Mouse (Mus musculus) hindbrain, embryonic 15.5 days (tissue): ENCODE measurements around the gene Ctsa. TPM values are rescaled to one million over a fixed set of nuclear protein-coding genes. Genes with fewer than 3 reads are reported as not detected.
A peak's percentile ranks its signal among the peaks of the same experiment; 100 is the strongest.
"Not testable (repeated sequence)": the region's sequence is repeated elsewhere in the genome, so short reads cannot be mapped to it uniquely, and the experiment has no call there.

Experiments used
- ATAC-seq: fragments of 200-750 bp; cut with Nextera tagmentation; 2 replicates; pipeline ENCODE4 v1.8.0; 2017; ENCODE audit warnings: low read depth, moderate number of reproducible peaks, moderate TSS enrichment; ENCODE audit not compliant: low FRiP score
- H3K27ac ChIP-seq: fragments of 300-500 bp; sonication (generic); replicated peaks from 2 replicates; pipeline ENCODE4 v1.5.1; 2015; ENCODE audit warnings: mild to moderate bottlenecking, inconsistent platforms
- H3K27me3 ChIP-seq: fragments of 300-500 bp; sonication (generic); 2 replicates; pipeline ENCODE4 v1.6.1; 2015; ENCODE audit warnings: control low read depth, inconsistent platforms
- H3K36me3 ChIP-seq: fragments of 300-500 bp; sonication (generic); 2 replicates; pipeline ENCODE4 v1.6.1; 2015; ENCODE audit warnings: control low read depth, inconsistent platforms
- H3K4me1 ChIP-seq: fragments of 300-500 bp; sonication (generic); replicated peaks from 2 replicates; pipeline ENCODE4 v1.6.1; 2015; ENCODE audit warnings: control low read depth, inconsistent platforms
- H3K4me2 ChIP-seq: fragments of 300-500 bp; sonication (generic); 2 replicates; pipeline ENCODE4 v1.6.1; 2015; ENCODE audit warnings: moderate library complexity, mild to moderate bottlenecking, inconsistent platforms
- H3K4me3 ChIP-seq: fragments of 300-500 bp; sonication (generic); 2 replicates; pipeline ENCODE4 v1.5.1; 2015; ENCODE audit warnings: mild to moderate bottlenecking, inconsistent platforms
- H3K9ac ChIP-seq: fragments of 300-500 bp; sonication (generic); 2 replicates; pipeline ENCODE4 v1.6.1; 2015; ENCODE audit warnings: inconsistent platforms
- H3K9me3 ChIP-seq: fragments of 300-500 bp; sonication (generic); 2 replicates; pipeline ENCODE4 v1.6.1; 2016; ENCODE audit warnings: control low read depth, inconsistent platforms
- WGBS: fragments of 180-500 bp; shearing (Covaris S2); methylation state at CpG from one replicate; pipeline ENCODE4 v1.1.7; 2015; 5-methylcytosine and 5-hydroxymethylcytosine counted together
- polyA plus RNA-seq: library from polyadenylated mRNA; unstranded; fragments of >200 nt; fragmentation: Nextera tagmentation; extraction: Ambion mirVana; gene quantifications from 2 replicates; pipeline ENCODE4 v1.2.1, GENCODE M21; 2015

Ctsa gene
- polyA plus RNA-seq, 1 experiment from 2014 or later, result 105 TPM

DNA sequence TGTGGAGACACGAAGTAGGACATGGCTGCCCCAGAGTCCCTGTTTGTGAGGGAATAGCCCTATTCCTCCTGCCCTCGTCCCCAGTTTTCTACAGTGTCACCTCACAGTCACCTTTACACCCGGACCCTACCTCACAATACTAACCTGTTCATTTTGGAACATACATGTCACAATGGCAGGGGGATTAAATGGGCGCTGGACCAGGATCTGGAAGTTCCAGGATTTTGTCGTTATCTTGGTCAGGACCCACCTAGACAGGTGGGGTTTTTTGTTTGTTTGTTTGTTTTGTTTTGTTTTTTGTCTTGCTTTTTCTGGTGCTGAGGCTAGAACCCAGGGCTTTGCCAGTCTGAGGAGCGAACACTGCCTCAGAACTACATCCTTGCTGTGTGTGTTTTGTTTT, 4.2 kb upstream of the Ctsa start, which contains the start of gene Spata25:
Spata25 (minus strand) TSS at position 101 of the 400 bp plus-strand sequence.
- ATAC-seq, result no peak
- H3K9me3 ChIP-seq, result no peaks in the 10 kb centered on the region

DNA sequence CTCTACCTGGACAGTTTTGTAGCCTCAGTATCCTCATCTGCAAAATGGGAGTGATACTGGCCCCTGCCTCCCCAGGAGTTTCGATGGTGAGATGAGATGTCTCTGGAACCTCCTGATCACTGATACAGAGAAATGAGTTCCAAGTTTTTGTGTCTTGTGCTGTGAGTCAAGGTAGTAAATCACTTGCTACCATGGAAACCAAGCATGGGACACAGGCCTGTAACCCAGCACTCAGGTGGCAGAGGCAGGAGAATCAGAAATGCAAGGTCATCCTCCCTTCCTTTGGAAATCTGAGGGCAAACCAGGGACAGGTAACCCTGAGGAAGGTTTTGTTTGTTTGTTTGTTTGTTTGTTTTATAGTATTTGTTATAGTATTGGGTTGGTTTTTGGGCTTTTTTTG, 3.6 kb upstream of the Ctsa start:
- Histone ChIP-seq H3K4me1 (peaks cover 22% of the 10 kb centered on the region), H3K36me3 (peaks cover 26% of the 10 kb centered on the region), H3K27ac (no peak overlapping the region), H3K27me3 (no peaks in the 10 kb centered on the region), H3K9ac (no peak overlapping the region), H3K4me3 (no peak overlapping the region), H3K4me2 (no peak overlapping the region), H3K9me3 (no peaks in the 10 kb centered on the region)
- no peak for ATAC-seq
- WGBS, result 97% methylated on average over 1 of the region's 1 CpGs

More for the DNA sequence above, 4.2 kb upstream of the Ctsa start, which contains the start of gene Spata25:
- H3K4me2 ChIP-seq, result no peak within 1 kb of the TSS
- H3K36me3 ChIP-seq, result peaks cover 26% of the 10 kb centered on the region
- no peak within 1 kb of the TSS for H3K9ac ChIP-seq
- no peak within 1 kb of the TSS for H3K4me3 ChIP-seq
- H3K27ac ChIP-seq, result no peak within 1 kb of the TSS
- H3K4me1 ChIP-seq, result peaks cover 26% of the 10 kb centered on the region
- H3K27me3 ChIP-seq, result no peaks in the 10 kb centered on the region
- WGBS, result 88% methylated on average over 6 of the region's 6 CpGs

DNA sequence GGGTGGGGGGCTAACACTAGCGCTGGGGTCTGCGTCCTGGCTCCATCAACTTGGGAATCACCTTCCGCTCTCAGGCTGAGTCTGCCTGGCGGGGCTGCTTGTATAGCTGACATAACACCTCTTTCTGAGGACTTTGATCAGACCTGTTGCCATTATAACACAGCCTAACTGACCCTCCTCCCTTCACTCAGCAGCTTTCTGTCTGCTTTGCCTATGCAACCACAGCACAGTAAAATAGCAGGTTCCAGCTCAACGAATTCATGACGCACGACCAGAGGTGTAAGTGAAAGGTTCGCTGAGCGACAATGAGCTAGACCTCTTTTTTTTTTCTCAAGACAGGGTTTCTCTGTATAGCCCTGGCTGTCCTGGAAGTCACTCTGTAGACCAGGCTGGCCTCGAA, 1.6 kb upstream of the Ctsa start:
- no peak for ATAC-seq
- H3K4me2 ChIP-seq, result no peak overlapping the region

DNA sequence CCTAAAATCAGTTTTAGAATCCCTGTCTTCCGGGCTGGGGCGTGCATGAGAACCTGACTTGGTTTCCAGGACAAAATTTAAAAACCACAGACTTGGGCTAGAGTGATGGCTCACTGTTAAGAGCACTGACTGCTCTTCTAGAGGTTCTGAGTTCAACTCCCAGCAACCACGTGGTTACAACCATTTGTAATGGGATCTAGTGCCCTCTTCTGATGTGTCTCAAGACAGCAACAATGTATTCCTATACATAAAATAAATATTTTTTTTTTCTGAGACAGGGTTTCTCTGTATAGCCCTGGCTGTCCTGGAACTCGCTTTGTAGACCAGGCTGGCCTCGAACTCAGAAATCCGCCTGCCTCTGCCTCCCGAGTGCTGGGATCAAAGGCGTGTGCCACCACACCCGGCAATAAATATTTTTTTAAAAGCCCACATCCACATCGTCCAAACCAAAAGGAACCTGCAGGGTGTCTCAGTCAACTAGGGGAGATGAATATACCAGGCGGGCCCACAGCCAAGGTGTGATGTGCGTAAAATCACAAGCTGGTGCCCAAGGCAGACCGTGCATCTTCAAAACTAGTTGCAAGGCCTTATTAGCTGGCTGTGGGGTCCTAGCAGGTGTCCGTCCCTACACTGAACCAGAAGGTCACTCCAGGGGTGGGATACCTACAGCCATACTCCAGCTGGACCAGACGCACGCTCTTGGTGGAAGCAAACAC, 483 bp upstream of the Ctsa start:
- Histone ChIP-seq H3K9ac (peak overlapping the region; percentile 66), H3K4me3 (peak overlapping the region; percentile 66), H3K9me3 (no peaks in the 10 kb centered on the region), H3K36me3 (peaks cover 13% of the 10 kb centered on the region), H3K4me1 (peaks cover 24% of the 10 kb centered on the region), H3K27me3 (no peaks in the 10 kb centered on the region), H3K4me2 (peak overlapping the region; percentile 99), H3K27ac (peak overlapping the region; percentile 82)
- no peak for ATAC-seq
- 57% methylated on average over 16 of the region's 16 CpGs for WGBS

More for the DNA sequence above, 1.6 kb upstream of the Ctsa start:
- H3K27me3 ChIP-seq, result no peaks in the 10 kb centered on the region
- WGBS, result 85% methylated on average over 10 of the region's 10 CpGs
- peaks cover 16% of the 10 kb centered on the region for H3K36me3 ChIP-seq
- no peak overlapping the region for H3K9ac ChIP-seq
- H3K27ac ChIP-seq, result no peak overlapping the region
- no peak overlapping the region for H3K4me3 ChIP-seq
- peaks cover 29% of the 10 kb centered on the region for H3K4me1 ChIP-seq
- no peaks in the 10 kb centered on the region for H3K9me3 ChIP-seq

DNA sequence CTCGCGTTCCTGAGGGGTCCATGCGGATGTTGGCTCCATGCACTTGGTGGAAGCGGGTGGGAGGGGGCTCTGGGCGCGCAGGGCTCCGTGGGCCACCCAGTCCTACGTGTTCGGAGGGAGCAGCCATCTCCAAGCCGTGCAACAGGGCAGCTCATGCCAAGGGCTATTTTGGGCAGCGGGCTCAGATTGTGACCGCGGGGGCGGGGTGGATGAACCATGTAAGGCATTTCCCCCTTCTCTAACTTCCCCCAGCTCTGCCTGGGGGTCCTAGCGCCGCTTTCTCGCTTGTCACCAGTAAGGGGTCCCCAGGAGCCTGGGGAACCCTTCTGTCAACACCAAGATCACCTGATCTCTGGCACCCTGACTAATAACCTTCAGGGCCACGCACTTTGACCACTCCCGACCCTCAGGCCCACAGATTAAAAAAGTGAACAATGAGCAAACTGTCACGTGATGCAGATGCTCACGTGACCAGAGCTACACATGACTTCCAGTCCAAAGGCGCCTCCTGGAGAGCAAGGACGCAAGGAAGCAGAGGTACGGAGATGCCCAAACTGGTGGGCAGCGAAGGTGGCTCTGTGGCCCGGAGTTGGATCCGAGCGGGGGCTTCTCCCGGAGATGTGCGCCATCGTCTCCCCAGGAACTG, 764 bp downstream of the Ctsa start, which contains the start of gene Neurl2:
Neurl2 (minus strand) TSS at position 143 of the 646 bp plus-strand sequence.
- Histone ChIP-seq H3K9ac (peak within 1 kb of the TSS; percentile 66), H3K9me3 (no peaks in the 10 kb centered on the region), H3K4me1 (peaks cover 24% of the 10 kb centered on the region), H3K4me2 (peak within 1 kb of the TSS; percentile 99), H3K27me3 (no peaks in the 10 kb centered on the region), H3K36me3 (peaks cover 4% of the 10 kb centered on the region), H3K27ac (peak within 1 kb of the TSS; percentile 82), H3K4me3 (peak within 1 kb of the TSS; percentile 66)
- WGBS, result under 1% methylated on average over 31 of the region's 31 CpGs
- ATAC-seq, result peak; percentile 72

DNA sequence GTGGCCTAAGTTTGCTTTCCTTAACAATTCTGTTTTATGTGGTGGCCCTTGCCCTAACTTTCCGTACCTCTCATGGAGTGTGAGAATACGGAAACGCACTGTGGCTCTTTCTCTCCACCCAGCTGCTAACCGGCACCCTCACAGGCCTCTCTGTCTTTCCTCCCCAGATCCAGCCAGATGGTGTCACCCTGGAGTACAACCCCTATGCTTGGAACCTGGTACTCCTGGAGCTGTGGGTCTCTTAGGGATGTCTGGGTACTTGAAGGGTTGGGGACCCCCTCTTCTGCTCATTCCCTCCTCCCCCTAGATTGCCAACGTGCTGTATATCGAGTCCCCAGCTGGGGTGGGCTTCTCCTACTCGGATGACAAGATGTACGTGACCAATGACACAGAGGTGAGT, 1.9 kb downstream of the Ctsa start:
- no peaks in the 10 kb centered on the region for H3K27me3 ChIP-seq
- 0 out of 2 replicates have a peak overlapping the region, but pooled peaks have one; percentile 82 for H3K27ac ChIP-seq

DNA sequence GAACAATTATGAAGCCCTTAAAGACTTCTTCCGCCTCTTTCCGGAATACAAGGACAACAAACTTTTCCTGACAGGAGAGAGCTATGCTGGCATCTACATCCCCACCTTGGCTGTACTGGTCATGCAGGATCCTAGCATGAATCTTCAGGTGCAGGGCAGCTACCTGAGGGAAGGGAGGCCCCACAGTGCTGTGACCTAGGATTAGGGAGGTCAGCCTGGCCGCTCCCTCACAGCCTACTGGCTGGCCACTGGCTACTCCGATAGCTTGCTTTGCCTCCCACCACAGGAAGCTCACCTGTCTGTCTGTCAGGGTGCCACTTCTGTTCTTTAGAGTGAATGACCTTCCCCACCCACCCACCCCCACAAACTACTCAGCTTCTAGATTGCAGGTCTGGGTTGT, 2.5 kb downstream of the Ctsa start:
- no peak for ATAC-seq
- no peaks in the 10 kb centered on the region for H3K27me3 ChIP-seq
- no peak overlapping the region for H3K27ac ChIP-seq
- no peak overlapping the region for H3K9ac ChIP-seq
- H3K4me2 ChIP-seq, result peak overlapping the region; percentile 99
- no peaks in the 10 kb centered on the region for H3K9me3 ChIP-seq
- H3K4me3 ChIP-seq, result peak overlapping the region; percentile 66; the same call in 1 of the 2 replicates
- peaks cover 24% of the 10 kb centered on the region for H3K4me1 ChIP-seq
- 93% methylated on average over 4 of the region's 4 CpGs for WGBS
- H3K36me3 ChIP-seq, result peaks cover 9% of the 10 kb centered on the region

More for the DNA sequence above, 1.9 kb downstream of the Ctsa start:
- Histone ChIP-seq H3K9me3 (no peaks in the 10 kb centered on the region), H3K4me1 (peaks cover 24% of the 10 kb centered on the region), H3K9ac (peak overlapping the region; percentile 66), H3K4me3 (peak overlapping the region; percentile 66), H3K36me3 (peaks cover 6% of the 10 kb centered on the region), H3K4me2 (peak overlapping the region; percentile 99)
- WGBS, result 41% methylated on average over 8 of the region's 8 CpGs
- 0 out of 2 replicates have a peak, but pooled peaks have one; percentile 28 for ATAC-seq

DNA sequence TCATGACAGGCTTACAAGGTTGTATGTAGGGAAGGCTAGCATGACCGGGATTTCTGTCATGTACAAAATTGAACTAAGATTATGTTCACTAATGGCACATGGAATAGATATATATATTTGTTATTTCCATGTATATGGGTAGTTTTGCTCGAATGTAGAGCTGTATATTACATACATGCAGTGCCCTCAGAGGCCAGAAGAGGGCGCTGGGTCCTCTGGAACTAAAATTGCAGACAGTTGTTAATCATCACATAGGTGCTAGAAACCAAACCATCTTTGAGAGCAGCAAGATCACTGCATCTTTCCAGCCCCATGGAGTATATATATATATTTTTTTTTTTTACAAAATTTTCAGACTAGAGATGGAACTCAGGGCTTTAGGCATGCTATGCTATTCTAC, 13.1 kb downstream of the Ctsa start:
- Histone ChIP-seq H3K9me3 (no peaks in the 10 kb centered on the region), H3K4me3 (no peak overlapping the region), H3K4me1 (no peaks in the 10 kb centered on the region), H3K27ac (no peak overlapping the region), H3K36me3 (no peaks in the 10 kb centered on the region), H3K4me2 (no peak overlapping the region), H3K9ac (no peak overlapping the region), H3K27me3 (no peaks in the 10 kb centered on the region)
- 60% methylated on average over 3 of the region's 3 CpGs for WGBS
- ATAC-seq, result no peak

DNA sequence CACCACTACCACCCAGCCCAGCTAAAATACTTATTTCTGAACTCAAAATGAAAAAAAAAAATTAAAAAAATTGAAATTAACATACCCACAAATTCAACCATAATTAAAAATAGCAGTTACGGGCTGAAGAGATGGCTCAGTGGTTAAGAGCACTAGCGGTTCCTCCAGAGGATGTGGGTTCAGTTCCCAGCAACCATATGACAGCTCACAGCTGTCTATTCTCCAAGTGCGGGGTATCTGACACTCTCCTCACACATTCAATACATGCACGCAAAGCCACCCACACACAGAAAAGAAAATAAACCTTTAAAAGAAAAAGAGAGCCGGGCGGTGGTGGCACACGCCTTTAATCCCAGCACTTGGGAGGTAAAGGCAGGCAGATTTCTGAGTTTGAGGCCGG, 17.4 kb downstream of the Ctsa start:
- H3K4me3 ChIP-seq, result no peak overlapping the region
- H3K36me3 ChIP-seq, result no peaks in the 10 kb centered on the region
- no peak overlapping the region for H3K27ac ChIP-seq
- ATAC-seq, result no peak
- H3K9me3 ChIP-seq, result no peaks in the 10 kb centered on the region
- H3K9ac ChIP-seq, result no peak overlapping the region
- no peak overlapping the region for H3K4me2 ChIP-seq
- no peaks in the 10 kb centered on the region for H3K27me3 ChIP-seq
- 87% methylated on average over 8 of the region's 8 CpGs for WGBS
- H3K4me1 ChIP-seq, result no peaks in the 10 kb centered on the region

DNA sequence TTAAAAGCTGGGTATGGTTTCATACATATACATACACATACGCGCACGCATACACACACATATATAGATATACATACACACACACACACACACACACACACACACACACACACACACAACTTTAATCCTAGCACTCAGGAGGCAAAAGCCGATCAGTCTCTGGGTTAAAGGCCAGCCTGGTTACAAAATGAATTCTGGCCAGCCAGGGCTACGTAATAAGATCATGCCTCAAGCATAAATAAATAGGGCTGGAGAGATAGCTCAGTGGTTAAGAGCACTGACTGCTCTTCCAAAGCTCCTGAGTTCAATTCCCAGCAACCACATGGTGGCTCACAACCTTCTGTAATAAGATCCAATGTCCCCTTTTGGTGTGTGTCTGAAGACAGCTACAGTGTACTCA, 22.9 kb downstream of the Ctsa start:
- H3K9me3 ChIP-seq, H3K4me3 ChIP-seq, H3K36me3 ChIP-seq, H3K27ac ChIP-seq, H3K9ac ChIP-seq, ATAC-seq: not testable (repeated sequence)
- H3K4me2 ChIP-seq, result peak overlapping the region; percentile 98
- WGBS, result 79% methylated on average over 5 of the region's 5 CpGs
- peaks cover 24% of the 10 kb centered on the region for H3K4me1 ChIP-seq
- peaks cover 29% of the 10 kb centered on the region for H3K27me3 ChIP-seq

DNA sequence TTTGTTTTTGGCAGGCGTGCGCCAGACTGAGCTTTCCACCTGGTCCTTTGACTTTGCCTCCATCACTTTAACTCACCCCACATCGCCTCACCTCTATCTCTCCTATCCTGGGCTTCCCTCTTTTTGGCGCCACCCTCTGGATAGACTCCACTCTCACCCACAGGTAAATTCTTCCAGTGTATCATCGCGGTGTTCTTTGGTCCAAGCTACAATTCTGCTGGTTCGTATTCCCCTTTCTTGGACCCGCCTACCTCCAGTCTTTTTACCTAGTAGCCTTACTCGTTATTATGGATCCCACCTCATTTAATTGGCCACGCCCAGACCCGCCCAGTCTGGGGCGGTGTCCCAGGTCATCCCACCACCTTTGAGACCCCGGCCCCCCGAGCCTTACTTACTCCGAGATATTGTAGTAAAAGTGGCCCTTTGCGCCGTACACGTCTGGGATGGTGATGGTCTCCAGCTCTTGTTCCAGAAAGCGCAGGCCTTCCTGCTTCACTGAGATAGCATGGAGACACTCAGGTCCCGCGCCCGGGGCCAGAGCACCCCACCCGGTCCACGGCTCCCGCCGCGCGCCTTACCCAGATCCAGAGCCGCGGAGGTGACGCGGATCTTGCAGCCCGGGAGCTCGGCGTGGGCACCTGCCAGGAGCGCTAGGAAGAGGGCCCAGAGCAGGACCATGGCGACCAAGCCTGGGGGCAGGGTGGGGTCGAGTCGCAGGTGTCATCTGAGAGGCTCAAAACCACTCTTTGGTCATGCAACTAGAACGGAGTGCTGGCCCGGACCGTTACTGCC, 23.8 kb downstream of the Ctsa start:
- peak overlapping the region; percentile 26; the same call in 1 of the 2 replicates for H3K27ac ChIP-seq
- peak overlapping the region; percentile 98 for H3K4me2 ChIP-seq
- no peaks in the 10 kb centered on the region for H3K9me3 ChIP-seq
- peaks cover 26% of the 10 kb centered on the region for H3K4me1 ChIP-seq
- peaks cover 29% of the 10 kb centered on the region for H3K27me3 ChIP-seq
- under 1% methylated on average over 42 of the region's 42 CpGs for WGBS
- peak overlapping the region; percentile 32 for H3K9ac ChIP-seq
- H3K4me3 ChIP-seq, result peak overlapping the region; percentile 51
- no peaks in the 10 kb centered on the region for H3K36me3 ChIP-seq
- ATAC-seq, result peak; percentile 61; the same call in 1 of the 2 replicates
